Mouse (Mus musculus) Muller cell, postnatal 12 days (primary cell): ENCODE results near the gene Eif5b.
"Not testable (repeated sequence)": the region's sequence is repeated elsewhere in the genome, so short reads cannot be mapped to it uniquely, and the experiment has no call there.

Experiments
- DNase-seq: peaks from one replicate; pipeline ENCODE4 v3.0.0-alpha.2; 2015; ENCODE audit errors: inconsistent ontology term

Eif5b gene

DNA sequence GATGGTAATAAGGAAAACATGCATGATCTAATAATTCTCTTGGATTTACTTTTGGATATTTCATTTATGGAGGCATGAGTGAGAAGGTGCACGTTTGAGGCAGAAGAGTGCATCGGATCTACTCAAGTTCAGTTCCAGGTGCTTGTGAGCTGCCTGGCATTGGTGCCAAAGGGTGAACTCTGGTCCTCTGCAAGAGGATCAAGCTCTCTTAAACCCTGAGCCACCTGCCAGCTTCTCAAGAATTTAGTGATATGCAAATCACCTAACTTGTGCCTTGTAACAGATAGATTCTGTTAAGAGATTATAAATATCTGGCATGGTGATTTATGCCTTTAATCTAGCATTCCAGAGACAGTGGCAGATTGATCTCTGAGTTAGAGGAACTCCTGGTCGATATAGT is 5.2 kb downstream of the Eif5b start:
- no peak for DNase-seq

DNA sequence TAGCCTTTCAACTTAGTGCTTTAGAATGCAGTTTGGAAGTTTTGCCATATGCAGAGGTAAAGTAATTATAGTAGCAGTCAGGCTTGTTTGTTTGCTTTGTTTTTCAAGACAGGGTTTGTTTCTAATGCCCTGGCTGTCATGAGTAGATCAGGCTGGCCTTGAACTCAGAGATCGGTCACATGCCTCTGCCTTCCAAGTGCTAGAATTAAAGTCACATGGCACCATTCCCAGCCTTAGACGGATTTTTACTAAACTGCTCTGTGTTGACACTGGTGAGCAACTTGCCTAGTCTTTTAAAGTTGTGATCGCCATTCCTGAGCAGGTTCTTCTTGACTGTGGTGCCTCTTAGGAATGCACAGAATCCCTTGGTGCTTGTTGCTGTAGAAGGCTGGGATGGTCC is 8.9 kb downstream of the Eif5b start:
- no peak for DNase-seq

DNA sequence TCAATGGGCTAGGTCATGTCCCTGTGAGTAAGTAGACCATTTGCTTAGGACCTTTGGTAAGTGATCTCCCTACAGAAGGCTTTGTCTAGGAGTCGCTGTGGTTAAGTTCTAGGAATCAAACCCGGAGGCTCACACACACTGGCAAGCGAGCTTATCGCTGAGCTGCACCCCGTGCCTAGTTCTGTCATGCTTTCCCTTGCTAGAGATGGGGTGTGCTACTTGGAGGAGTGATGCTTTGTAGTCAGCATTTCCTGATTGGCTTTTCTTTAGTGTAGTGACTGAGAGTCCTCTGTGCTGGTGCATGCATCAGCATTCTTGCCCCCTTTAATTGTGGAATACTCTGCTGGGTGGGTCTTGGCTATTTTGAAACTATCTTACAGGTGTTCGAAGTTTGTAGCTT is 13.8 kb downstream of the Eif5b start:
- no peak for DNase-seq

DNA sequence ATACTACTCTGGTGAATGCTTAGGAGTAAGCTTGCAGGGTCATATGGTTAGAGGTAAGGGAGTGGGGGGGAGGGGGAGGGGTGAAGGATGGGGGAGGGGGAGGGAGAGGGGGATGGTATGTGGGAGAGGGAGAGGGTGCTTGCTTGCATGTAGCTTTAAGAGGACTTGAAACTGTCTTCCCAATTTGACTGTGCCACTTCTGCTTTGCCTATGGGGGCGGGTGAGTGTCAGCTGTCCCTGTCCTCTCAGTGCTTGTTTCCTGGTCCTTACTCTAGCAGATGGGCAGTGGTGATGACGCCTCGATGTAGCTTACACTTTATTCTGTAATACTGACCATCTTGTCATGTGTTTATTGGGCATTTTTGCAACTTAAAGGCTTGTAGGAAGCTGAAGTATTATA is 14.3 kb downstream of the Eif5b start:
- no peak for DNase-seq

DNA sequence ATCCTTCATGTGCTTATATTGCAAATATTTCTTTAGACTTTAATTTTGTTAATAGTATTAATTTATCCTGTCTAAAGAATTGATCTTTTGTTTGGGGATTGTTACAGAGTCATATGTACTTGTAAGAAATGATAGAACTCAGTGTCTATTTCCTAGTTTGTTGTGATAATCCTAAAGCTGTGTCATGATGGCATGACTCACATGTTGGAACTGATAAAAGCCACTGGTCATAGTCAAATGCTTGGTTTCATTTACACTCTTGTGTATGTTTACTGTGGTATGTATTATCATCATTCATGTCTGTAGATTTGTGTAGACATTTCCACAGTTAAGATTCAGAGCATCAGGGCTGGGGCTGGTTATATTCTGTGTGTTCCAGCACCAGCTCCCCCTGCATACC is 14.7 kb downstream of the Eif5b start:
- no peak for DNase-seq

DNA sequence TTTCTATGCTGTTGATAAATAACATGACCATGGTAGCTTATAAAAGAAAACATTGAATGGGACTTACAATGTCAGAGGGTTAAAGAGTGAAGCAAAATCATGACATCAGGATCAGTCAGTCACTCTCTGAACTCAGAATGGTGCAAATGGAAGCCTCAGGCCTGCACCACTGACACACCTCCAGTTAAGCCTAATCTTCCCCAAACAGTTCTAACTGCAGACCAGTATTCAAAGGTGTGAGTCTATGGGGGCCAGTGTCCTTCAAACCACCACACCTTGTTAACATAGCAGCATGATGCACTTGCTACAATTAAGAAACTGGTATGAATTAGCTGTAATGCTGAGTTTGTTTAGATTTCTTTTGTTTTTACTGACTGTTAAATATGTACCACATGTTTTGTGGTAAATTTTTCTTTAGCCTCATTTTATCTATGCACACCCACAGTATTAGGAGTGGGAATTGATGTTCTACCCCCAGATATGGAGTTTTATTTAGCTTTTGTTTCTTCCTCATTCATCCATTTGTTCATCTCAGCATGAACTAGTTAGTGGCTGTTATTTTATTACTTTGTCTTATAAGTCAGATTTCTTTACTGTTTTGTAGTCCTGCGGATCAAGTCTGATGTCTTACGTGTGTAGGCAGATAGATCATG is 16.9 kb downstream of the Eif5b start:
- no peak for DNase-seq

DNA sequence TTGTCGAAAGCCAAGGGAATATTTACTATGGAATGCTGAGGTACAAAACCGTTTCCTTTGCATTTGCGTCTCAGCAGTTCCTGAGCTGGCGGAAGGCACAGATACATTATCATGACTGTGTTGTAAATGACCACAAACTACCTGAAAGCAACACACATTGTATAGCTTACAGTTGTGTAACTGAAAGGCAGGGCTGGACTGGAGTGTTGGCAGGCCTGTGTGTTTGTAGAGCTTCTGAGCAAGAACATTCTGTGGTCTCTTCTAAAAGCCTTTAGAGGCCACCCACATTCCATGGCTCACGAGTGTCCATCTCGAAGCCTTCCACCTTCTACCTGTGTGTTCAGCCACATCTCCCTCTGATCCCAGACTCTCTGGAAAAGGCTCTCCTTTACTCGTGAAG is 29.5 kb downstream of the Eif5b start:
- no peak for DNase-seq

DNA sequence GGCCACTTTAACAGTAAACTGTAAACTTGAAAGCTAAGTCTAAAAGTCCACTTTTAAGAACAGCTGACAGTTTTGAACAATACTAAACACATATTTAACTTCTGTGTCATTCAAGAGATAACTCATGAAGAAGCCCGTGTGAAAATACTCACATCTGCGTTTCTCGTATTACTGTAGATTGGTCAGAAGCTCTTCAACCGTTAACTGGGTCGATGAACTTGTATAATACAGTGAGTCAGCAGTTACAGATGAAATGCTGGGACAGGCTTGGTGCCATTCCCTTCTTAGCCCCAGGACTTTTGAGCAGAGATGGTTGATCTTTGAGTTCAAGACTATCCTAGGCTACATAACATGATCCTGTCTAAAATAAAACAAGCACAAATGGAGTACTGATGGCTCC is 33.6 kb downstream of the Eif5b start:
- DNase-seq: peak; percentile 88

DNA sequence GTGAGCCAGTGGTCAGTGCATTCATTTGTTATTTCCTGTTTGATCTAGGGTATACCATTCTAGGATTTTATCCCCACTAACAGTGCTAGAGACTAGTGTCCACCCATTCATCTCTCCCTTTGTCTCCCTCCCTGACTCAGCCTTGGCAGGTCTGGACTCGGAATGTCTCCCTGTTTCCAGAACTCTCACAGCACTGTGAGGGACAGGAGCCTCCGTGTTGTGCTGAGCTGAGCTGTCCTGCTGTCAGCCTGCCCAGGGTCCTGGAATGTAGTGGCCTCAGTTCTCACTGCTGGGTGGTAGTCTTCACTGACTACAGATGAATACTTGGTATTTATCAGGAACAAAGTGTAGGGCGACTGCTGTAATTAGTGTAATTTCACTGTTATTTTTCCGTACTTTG is 37.7 kb downstream of the Eif5b start:
- DNase-seq: peak; percentile 93

DNA sequence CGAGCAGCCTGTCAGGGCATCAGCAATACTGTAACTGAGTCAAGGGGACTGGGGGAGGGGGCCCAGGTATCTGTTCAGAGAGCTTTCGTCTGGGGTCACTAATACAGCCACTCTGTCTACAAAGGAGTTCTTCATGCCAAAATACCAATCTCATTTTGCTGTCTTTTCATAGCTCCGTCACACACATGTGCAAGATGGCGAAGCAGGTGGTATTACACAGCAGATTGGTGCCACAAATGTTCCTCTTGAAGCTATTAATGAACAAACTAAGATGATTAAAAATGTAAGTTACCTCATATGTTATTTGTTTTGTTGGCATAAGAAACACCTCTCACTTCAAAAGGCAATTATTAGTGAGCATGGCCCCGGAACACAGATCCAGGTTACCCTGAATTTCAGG is 39.6 kb downstream of the Eif5b start:
- DNase-seq: no peak

DNA sequence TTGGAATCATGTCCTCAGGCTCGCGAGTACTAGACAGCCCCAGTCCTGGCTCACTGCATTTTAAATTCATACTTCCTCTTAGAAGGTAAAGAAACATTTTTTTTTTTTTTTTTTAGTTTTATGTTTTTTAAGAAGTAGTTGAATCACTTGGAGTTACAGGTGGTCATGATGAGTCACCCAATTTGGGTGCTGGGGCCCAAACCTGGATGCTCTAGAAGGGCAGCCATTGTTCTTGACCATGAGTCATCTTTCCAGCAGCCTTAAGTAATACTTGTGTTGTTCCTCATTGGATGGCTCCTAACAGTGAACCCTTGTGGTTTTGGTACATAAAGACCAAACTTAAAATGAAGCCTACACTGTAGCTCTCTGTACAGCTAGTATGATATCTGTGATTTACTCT is 41.1 kb downstream of the Eif5b start:
- DNase-seq: peak; percentile 61

DNA sequence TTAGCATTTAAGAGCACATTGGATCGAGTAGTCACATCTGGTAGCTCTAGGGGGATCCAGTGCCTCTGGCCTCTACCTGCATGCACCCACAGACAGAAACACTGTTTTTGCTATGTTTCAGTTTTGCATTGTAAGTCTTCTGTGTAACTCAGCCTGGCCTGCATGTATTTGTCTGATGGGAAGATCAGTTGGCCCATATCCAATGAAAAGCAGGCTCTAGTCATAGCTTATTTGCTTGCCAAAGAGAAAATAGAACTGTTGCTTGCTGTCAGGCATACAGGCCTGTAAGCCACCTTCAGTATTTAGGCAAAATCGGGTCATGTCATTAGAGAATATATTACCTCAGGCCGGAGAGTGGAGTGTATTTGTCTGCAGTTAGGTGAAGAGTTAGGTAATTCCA is 50.3 kb downstream of the Eif5b start:
- no peak for DNase-seq

DNA sequence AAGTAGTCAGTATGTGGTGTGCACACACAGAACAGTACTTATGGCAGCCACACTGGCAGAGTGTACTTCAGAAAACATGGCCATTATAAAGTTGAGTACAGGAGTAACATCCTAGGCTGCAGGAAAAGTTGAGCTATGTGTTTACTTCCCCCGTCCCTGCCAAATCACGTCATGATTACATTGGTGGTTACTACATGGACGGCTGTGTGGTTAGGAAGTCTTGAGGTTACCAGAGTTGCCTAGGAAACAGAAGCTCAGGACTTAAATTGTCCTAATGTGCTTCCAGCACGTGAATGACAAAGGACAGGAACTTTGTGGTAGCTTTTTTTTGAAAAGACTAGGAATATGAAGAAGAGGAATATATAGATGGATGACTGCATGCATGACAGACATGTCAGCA is 51.8 kb downstream of the Eif5b start:
- DNase-seq: no peak

DNA sequence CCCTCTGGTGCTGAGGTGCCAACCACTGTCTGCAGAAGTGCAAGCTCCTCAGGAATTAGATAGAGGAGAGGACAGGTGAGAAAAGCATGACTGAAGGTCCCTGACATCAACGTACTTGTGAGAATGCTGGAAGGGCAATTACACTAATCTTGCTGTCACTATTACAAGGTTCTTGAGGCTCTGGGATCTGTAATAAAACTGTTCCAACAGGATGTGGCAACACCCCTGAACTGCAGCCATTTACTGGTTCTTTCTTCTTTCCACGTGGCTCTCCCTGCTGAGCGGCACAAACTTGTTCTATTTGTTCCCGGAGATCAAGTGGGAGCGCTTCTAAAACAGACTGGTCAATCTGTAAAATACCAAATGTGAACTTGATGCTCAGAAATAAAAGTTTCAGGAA is 57.4 kb downstream of the Eif5b start:
- no peak for DNase-seq

DNA sequence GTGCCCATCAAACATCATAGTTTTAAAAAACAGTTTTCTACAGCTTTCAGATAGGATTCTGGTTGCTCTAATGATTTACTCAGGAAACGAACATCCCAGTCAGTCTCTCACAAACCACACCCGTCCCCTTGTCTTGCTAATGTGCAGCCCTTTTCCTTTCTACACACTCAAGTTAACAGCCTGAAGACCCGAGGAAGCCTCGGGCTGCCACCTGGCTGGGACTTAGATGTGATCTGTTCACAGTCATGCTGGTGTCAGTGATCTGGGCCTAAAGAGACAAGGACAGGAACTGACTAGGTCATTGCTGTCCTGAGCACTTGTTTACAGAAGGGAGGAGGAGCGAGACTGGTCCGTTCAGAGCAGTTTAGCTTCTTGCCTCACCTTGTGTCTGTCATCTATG is 60.6 kb downstream of the Eif5b start:
- DNase-seq: no peak

DNA sequence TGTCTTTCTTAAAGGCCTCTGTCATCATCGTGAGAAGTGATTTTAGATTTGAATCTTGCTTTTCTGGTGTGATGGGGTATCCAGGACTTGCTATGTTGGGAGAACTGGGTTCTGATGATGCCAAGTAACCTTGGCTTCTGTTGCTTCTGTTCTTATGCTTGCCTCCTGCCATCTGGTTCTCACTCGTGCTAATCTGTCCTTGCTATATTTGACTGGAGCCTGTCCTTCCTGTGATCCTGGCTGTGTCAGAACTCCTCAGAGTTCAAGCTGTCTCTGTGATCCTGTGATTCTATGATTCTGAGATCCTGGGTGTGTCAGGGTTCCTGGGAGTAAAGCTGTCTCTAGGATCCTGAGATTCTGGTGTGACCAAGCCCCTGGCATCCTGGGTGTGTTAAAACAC is 64.3 kb downstream of the Eif5b start:
- DNase-seq: not testable (repeated sequence)

DNA sequence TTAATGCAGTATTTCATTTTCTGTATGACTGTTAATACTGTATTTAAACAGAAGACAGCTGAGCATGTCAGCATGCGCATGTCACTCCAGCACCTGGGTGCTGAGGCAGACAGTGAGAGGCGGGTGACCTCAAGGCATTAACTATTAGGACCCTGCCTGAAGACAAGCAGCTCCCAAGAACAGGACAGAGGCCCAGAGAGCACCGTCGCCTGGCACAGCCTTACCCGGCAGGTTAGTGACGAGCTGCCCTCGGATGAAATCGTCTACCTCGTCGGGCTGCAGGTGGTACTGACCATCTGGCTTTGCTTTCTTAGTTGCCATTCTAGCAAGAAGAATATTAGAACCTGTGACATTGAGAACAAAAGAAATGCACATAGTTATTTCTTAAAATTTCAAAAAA is 69.5 kb downstream of the Eif5b start:
- DNase-seq: no peak

DNA sequence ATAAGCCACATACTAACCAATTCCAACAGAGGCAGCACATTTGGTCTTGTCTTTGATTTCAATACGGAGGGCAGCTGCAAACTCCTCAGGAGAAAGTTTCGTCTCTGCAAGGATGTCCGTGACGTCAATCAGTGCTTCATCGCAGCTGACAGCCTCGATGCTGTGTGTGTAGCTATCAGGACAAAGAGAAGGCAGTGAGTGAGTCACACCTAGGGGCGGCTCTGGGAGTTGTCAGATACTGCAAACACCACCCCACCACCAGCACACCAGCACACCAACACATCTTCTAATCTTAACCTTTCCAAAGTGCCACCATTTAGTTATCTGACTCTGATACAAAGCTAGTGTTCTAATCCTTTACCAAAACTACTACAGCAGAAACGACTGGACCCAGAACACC is 73.5 kb downstream of the Eif5b start:
- no peak for DNase-seq

DNA sequence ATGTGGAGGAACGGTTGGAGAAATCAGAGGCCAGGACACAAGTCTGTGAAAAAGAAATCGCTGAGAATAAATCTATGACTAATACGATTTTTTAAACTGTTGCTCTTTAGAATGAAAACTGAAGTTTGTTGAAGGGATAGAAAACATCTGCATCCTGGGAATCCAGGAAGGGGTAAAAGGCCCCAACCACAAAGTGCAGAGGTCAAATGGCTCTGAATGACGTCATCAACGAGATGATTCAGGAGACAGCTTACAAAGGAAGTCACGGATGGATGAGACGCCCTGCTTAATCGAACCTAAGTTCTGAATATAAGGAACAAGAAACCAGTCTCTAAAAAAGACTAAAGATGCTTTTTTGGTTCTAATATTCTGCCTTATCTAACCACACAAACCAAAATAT is 83.5 kb downstream of the Eif5b start:
- peak; percentile 12 for DNase-seq

DNA sequence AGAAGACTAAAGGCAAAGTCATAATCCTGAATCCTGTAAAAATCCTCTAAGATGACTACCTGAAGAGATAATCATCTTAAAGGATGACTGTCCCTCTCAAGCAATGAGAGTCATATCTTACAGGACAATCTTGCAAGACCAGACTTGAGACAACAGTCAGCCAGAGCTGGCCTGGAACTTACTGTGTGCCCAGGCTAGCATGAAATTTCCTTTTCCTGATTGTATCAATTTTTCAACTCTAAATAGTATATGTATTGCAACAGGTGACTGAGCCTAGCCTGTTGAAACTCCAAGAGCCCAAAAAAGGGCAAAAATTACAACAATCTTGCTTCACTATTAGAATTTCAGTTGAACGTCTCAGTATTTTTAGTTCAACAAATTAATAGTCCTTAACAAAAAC is 105.4 kb downstream of the Eif5b start:
- DNase-seq: no peak

DNA sequence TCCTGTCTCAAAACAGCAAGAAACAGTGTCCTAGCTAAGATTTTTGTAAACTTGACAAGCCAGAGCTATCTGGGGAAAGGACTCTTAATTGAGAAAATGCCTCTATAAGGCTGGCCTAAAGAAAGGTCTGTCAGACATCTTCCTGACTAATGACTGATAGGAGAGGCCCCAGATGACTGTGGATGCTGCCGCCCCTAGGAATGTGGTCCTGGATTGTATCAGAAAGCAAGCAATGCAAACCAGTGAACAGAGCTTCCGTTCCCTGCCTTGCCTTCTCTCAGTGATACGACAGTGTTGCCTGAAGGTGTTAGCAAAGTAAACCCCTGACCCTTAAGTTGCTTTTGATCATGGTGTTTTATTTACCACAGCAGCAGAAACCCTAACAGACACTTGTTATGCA is 106.0 kb downstream of the Eif5b start:
- peak; percentile 6 for DNase-seq
